Mouse (Mus musculus) bone marrow macrophage, adult 2 months (primary cell): ENCODE measurements around the gene Atp4b. TPM values are rescaled to one million over a fixed set of nuclear protein-coding genes. Genes with fewer than 3 reads are reported as not detected.
A peak's percentile ranks its signal among the peaks of the same experiment; 100 is the strongest.

Experiments used
- H3K27ac ChIP-seq: 2 replicates; pipeline ENCODE4 v1.5.1; 2012; ENCODE audit warnings: low read depth, low read length; ENCODE audit not compliant: insufficient read depth
- H3K4me1 ChIP-seq: 2 replicates; pipeline ENCODE4 v1.6.1; 2012; ENCODE audit warnings: low read length; ENCODE audit not compliant: control insufficient read depth, insufficient read depth
- H3K4me3 ChIP-seq: 2 replicates; pipeline ENCODE4 v1.5.1; 2012; ENCODE audit warnings: mild to moderate bottlenecking, low read length, moderate library complexity; ENCODE audit not compliant: insufficient read depth
- CTCF ChIP-seq: IDR thresholded peaks from 2 replicates; pipeline ENCODE4 v1.5.1; 2012; ENCODE audit warnings: low read depth, mild to moderate bottlenecking, low read length, moderate library complexity
- POLR2A ChIP-seq: IDR thresholded peaks from 2 replicates; pipeline ENCODE4 v1.6.1; 2012; ENCODE audit warnings: mild to moderate bottlenecking, low read depth, low read length, borderline replicate concordance
- polyA plus RNA-seq: library from polyadenylated mRNA; stranded (reverse); fragments of >200 nt; gene quantifications from 2 replicates; pipeline ENCODE4 v1.2.4, GENCODE M21; 2012; ENCODE audit not compliant: missing spikeins, insufficient read depth, insufficient read length

The Atp4b gene
- polyA plus RNA-seq, 1 experiment = not detected

GRCm38 (mm10) chr8:13419111-13419639 lies 22.6 kb upstream of the Atp4b start:
- H3K4me1 ChIP-seq = no peaks in the 10 kb centered on the region
- H3K4me3 ChIP-seq = no peak overlapping the region
- no peak overlapping the region for H3K27ac ChIP-seq
- TF ChIP-seq POLR2A = no peak
- no peak for TF ChIP-seq CTCF

DNA sequence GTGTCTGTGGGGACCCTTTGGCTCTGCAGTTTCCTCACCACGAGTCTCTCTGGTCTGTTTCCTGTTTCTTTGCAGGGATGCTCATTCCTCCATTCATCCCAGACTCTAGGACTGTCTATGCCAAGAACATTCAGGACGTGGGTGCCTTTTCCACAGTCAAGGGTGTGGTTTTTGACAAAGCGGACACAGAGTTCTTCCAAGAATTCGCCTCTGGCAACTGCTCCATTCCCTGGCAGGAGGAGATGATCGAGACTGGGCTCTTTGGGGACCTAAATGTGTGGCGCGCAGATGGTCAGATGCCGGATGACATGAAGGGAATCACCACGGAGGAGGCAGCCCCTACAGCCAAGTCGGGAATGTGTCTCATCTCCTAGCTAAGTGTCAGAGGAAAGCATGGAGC lies 19.3 kb upstream of the Atp4b start:
- H3K4me3 ChIP-seq = no peak overlapping the region
- H3K4me1 ChIP-seq = no peaks in the 10 kb centered on the region
- no peak overlapping the region for H3K27ac ChIP-seq
- no peak for TF ChIP-seq POLR2A
- no peak for TF ChIP-seq CTCF

DNA sequence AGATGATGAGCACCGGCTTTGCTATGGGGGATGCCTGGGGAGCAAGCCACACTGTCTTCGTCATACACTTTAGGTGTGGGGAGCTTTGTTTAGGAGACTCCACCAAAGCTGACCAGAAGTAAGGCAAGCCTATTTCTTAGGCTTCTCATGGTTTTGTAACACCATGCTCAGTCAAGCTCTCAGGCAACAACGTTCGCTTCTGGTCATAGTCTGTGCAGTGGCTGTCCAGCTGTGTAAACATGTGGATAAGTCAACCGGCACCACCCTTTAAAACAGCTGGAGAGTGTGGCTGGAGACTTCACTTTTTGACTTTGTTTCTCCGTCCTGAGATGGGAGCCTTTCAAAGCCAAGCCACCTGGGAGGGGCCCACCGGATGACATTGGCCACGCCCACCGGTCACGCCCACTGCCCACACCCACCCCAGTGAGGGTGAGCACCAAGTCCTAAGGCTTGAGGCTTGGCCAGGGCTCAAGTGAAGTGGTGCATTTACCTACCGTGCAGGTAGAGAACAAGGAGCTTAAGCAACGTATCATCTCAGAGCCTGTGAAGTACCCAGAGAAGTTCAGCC lies 17.3 kb upstream of the Atp4b start:
- no peaks in the 10 kb centered on the region for H3K4me1 ChIP-seq
- TF ChIP-seq POLR2A (no peak), CTCF (no peak)
- no peak overlapping the region for H3K27ac ChIP-seq
- H3K4me3 ChIP-seq = no peak overlapping the region

- H3K27ac ChIP-seq = no peak overlapping the region
- TF ChIP-seq POLR2A (no peak), CTCF (peak; percentile 62; the same call in 1 of the 2 replicates)
- H3K4me1 ChIP-seq = no peaks in the 10 kb centered on the region
- H3K4me3 ChIP-seq = no peak overlapping the region
Observed at GRCm38 (mm10) chr8:13412891-13413558, 16.4 kb upstream of the Atp4b start.

DNA sequence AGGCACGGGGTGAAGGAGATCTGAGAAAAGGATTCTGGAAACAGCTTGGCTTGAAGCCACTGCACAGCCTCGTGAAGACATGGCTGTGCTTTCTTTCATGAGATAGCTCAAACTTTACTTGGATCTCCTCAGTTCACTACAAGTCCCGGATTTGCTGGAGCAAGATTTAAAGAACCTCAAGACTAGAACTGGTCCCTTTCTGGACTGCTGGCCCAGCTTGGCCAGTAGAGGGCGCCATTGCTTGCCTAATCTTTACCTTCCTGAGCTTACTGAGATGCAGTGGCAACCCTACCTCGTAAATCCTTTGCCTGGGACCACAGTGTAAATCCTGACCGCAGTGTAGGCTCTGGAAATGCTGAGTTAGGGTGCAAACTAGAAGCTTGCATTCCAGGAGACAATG lies 15.0 kb upstream of the Atp4b start:
- Histone ChIP-seq H3K4me3 (no peak overlapping the region), H3K4me1 (no peaks in the 10 kb centered on the region), H3K27ac (no peak overlapping the region)
- TF ChIP-seq POLR2A (no peak), CTCF (peak; percentile 79)

DNA sequence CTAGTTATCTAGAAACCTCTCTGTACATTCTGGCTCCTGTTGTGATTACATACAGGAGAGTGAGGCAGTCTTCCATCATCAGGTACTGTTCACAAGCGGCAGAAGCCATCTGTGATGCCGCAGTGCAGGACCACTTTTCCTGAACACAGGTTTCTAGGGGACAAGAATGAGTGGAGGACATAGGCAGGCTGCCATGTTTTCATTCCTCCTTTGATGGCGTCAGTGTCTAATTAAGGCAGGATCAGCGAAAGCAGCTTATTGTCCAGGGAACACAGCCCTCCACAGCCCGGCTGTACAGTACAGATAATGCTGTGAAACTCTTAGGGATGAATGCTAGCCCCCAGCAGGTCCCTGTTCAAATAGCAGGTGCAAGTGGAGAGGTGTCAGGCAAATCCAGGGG lies 9.4 kb upstream of the Atp4b start:
- H3K4me3 ChIP-seq = no peak overlapping the region
- TF ChIP-seq POLR2A (no peak), CTCF (no peak)

DNA sequence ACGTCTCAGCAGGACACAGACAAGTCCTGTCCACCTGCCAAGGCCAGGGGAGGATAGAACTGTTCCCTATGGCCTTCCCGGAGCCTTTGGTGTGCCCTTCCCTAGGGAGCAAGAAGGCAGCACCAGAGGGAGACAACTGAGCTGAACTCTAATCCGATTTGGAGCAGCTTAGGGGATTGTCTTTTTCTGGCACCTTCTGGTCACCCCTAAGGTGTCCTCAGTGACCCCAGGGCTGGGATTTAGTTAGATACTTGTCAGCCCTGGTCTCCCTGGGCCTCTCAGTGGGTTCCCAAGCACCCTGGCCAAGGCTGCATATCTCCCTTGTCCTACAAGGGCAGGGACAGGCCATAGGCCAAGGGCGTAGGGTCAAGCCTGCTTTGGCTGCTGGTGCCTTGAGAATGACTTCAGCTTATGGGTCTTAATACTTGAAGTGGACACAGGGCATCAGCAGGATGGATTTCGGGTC lies 8.1 kb upstream of the Atp4b start, which contains the start of gene Grk1:
Grk1 (plus strand) TSS at position 416 of the 466 bp plus-strand sequence.
- Histone ChIP-seq H3K4me1 (no peaks in the 10 kb centered on the region), H3K4me3 (no peak within 1 kb of the TSS), H3K27ac (no peak within 1 kb of the TSS)
- TF ChIP-seq CTCF (no peak), POLR2A (no peak)

More for the DNA sequence above, 9.4 kb upstream of the Atp4b start:
- no peaks in the 10 kb centered on the region for H3K4me1 ChIP-seq
- no peak overlapping the region for H3K27ac ChIP-seq

DNA sequence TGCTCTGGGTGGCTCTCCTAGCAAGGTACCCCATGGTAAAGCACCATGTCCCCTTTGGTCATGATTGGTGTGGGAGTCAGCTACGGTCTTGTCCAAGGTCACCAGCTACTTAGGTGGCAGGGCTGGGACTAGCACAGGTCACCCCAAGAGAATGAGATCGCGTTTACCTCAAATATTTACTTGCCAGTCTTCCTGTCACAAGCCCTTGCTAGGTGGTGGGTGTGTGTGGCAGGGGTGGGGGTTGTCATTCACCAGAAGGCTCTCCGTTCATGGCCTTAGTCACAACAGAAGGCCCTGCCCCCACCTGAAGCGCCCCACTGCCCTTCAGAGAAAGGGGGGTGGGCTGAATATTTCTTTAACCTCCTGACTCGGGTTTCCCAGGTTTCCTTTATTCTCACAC lies 6.9 kb upstream of the Atp4b start:
- Histone ChIP-seq H3K27ac (no peak overlapping the region), H3K4me3 (no peak overlapping the region), H3K4me1 (no peaks in the 10 kb centered on the region)
- TF ChIP-seq POLR2A (no peak), CTCF (no peak)

DNA sequence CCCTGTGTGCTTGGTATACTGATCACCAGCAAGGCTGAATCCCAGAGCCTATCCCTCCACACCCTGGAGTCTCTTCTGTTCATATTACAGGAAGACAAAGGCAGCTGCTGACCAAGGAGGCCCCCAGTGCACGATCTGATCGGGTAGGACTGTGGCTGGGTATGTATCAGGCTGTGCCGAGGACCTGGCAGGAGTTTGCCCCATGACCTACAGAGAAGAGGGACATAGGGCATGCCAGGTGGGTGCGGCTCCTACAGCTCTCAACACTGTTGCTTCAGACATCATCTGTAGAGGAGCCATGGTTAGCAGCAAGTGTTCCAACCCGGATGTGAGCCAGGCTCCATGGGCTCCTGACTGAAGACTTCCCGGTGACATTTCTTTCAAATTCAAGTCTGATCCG lies 2.8 kb downstream of the Atp4b start:
- TF ChIP-seq CTCF (no peak), POLR2A (no peak)

DNA sequence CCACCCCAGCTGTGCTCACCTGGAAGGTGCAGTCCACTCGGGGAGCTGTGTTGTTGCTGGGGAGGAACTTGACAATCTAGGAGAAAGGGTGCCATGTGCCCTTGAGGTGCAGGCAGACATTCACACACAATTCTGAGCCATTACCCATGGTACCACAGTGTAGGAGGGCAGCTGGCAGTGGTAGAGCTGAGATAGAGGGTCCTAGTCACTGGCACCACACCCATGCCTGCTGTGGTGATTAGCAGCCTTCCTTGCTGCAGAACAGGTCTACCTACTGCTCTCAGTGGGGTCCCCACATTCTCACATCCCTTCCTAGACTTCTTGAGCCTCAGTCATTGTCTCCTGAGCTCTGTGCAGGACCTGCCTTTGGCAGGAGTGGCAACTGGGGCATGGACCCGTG lies 7.9 kb downstream of the Atp4b start:
- no peak overlapping the region for H3K4me3 ChIP-seq
- TF ChIP-seq CTCF = no peak
- TF ChIP-seq POLR2A = no peak
- H3K27ac ChIP-seq = no peak overlapping the region
- no peaks in the 10 kb centered on the region for H3K4me1 ChIP-seq

More for the DNA sequence above, 2.8 kb downstream of the Atp4b start:
- Histone ChIP-seq H3K4me1 (no peaks in the 10 kb centered on the region), H3K27ac (no peak overlapping the region), H3K4me3 (no peak overlapping the region)

DNA sequence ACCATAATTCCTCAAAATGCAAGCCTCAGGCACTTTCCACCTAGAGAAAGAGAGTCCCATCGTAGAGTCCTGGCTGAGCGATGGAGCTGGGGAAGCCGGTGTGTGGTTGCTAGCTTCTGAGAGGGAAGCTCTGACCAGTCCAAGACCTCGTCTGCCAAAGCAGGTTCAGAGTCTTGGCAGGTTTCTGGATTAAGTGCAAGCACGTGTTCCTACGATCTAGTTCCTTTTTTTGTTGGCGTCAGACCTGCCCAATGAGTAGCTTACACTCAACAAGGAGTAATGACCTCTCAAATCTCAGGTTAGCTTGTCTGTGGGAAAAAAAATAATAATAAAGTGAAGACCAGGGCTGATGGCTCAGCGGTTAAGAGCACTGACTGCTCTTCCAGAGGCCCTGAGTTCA lies 8.9 kb downstream of the Atp4b start:
- TF ChIP-seq CTCF (no peak), POLR2A (no peak)
- H3K27ac ChIP-seq = no peak overlapping the region
- H3K4me3 ChIP-seq = no peak overlapping the region
- no peaks in the 10 kb centered on the region for H3K4me1 ChIP-seq
